Mouse (Mus musculus) left cerebral cortex, adult 11 months (tissue): ENCODE measurements at regions not wholly inside any gene's neighbourhood (a gene's known extent, or its start where the extent isn't known, plus 50 kb on each side); places are given as distances from the start of the nearest gene placed in this dataset.
A peak's percentile ranks its signal among the peaks of the same experiment; 100 is the strongest.

Experiments
- DNase-seq: peaks from one replicate; pipeline ENCODE4 v3.0.0; 2022; ENCODE audit warnings: low spot score

GRCm38 (mm10) chr4:125439856-125440255 is 50.6 kb upstream of the Grik3 start:
- no peak for DNase-seq

DNA sequence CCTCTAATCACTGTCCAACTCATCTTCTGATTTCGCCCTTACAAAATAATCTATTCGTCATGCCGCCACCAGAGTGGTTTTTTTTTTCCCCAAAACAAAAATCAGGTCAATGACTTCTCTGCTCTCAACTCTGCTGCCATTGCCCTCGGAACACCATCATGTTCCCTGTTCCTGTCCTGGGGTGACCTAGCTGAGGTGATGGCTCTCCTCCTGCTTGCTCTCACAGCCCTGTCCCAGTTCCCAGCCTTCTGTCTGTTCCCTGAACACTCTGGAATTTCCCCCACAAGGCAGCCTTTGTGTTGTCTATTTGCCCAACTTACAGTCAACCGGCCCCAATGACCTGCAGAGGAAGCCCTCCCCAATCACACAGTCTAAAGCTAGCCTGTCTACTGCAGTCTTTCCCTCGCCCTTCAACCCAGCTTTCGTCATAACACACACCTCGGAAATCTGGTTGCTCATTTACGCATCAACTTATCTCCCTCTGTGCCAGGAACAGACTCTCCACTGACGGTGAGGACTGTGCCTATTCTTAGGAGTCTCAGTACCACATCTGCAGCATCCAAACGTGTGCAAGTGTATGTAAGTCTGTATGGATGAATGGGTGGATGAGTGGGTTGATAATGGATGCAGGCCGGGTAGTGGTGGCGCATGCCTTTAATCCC is 53.2 kb upstream of the Grik3 start:
- DNase-seq, result no peak

DNA sequence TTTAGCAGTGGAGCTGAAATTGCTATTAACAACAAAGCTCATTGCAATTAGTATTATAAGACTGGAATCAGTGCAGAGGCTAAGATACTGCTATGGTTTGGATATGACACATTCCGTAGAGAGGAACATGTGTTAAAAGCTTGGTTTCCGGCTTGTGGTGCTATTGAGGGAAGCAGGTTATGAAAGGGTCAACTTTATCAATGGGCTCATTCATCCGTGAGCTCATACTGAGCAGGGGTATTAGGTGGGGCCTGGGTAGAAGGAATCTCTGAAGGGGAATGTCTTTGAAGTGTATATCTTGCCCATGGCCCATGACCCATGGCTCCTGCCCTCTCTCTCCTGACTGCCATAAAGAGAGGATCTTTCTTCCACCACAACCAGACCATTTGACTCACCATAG is 57.0 kb upstream of the Grik3 start:
- no peak for DNase-seq

DNA sequence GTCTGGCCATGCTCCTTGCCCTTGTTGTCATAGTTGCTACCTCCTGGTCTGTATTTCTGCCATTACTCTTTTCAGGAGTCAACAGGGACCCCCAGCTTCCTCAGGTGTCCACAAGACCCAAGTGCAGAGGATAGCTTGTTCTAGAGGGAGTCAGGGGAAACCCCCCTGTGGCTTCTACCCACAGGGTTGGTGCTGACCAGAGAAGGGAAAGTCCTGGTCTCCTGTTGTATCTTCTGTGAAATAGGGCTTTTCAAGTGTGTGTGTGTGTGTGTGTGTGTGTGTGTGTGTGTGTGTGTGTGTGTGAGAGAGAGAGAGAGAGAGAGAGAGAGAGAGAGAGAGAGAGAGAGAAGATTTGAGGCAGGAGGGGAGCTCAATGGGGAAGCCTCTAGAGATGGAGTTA is 58.9 kb upstream of the Grik3 start:
- no peak for DNase-seq

GRCm38 (mm10) chr4:125430845-125431244 is 59.7 kb upstream of the Grik3 start:
- DNase-seq, result no peak

GRCm38 (mm10) chr4:125428736-125429135 is 61.8 kb upstream of the Grik3 start:
- no peak for DNase-seq

GRCm38 (mm10) chr4:125420561-125421241 is 69.8 kb upstream of the Grik3 start:
- no peak for DNase-seq

DNA sequence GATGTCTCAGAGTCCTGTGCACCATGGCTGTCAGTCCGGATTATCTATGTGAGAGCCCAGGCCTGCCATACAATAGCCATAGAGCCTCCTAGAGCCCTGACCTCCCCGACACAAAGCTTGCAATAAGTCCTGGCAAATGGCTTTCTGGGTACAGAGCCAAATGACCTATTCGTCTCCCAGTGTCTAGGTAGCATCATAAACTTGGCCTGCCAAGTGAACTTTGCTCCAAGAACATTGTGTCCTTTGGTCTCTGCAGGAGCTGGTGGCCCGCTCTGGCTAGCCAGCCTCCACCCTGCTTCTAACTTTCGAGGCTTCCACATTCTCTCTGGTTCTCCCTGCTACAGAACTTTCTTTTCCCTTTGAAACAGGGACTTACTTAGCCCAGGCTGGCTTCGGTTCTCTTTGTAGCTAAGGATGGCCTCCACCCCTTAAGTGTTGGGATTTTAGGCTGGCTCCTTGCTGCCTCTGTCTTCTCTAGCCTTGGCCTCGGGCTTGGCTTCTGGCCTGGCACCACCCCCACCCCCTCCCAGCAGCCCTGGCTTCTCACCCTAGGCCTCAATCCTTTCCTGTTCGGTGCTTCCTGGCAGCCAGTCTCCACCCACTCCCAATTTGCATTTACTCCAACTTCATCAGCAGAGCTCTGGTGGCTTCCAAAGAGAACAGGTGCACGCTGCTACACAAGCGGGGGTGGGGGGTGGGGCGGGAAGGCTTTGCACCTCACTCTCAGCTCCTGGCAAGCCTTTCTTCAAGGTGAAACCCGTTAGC is 70.8 kb upstream of the Grik3 start:
- DNase-seq, result no peak

GRCm38 (mm10) chr4:125415308-125415707 is 75.2 kb upstream of the Grik3 start:
- no peak for DNase-seq

GRCm38 (mm10) chr4:125413833-125414719 is 76.4 kb upstream of the Grik3 start:
- DNase-seq, result no peak

DNA sequence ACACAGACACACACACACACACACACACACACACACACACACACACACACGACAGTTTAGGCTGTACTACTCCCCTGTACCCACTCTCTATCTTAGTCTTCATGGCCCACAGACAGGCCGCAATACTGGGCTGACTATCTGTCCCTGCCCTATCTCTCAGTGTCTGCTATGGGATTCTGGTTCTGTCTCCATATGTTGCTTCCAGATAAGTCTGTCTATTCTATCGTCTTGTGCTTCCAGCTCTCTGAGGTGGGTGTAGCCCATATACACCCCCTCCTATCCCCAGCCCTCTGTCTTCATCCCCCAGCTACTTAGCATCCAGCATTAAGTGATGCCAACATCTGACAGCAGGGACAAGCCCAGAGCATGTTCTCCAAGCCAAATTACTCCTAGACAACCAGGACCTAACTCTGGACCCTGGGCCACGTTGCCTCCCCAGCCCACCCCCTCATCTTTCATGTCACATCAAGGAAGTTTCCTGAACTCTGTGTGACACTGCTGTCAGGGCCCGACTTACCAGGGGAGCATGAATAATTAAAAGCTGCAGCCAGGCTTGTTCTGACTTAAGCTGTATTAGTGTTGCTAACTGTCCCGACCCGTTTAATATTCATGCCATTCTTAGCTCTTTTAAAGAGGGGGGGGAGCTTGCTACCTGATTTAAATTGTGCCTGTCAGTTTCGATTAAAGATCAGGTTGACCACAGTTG is 79.6 kb upstream of the Grik3 start:
- DNase-seq, result no peak

GRCm38 (mm10) chr4:125399376-125400112 is 91.0 kb upstream of the Grik3 start:
- no peak for DNase-seq

DNA sequence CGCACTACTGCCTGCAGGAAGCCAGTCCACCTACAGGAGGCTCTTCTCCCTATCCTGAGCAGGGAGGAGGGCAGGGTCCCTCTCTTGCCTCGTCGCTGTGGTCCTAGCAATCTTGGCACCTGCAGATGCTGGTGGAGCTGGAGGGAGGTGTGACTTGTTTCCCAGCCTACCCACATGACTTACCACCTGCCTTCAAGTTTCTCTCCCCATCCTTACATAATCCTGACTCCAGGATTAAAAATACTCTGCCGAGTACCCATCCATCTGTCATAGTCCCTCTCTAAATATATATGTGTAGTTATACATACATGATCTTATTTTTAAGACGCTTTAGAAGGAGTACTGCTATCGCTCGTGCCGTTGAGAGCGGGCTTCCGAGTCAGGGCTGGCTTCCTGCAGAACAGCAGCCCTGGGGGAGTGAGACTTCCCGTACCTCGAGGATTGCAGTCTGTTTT is 93.5 kb upstream of the Grik3 start:
- DNase-seq, result peak; percentile 70

- no peak for DNase-seq
These were observed 99.2 kb upstream of the Grik3 start for GRCm38 (mm10) chr4:125391269-125391668.

DNA sequence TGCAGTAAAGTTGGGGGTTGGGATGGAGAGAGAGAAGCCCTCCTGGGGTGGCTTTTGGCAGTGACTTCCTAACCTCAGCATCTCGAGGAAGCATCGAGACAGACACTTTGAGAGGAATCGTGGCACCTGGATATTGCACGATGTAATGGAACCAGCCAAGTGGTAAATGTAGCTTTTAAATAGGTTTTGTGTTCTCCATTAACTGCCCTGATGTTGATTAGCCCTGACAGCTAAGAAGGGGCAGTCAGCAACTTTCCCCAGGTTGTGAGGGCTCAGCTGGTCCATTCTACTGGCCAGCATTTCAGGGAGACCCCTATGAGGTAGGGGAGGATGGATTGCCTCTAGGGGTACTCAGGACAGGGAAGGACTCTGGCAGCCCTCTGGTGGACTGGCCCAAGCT is 104.7 kb upstream of the Grik3 start:
- no peak for DNase-seq

GRCm38 (mm10) chr4:125364011-125364410 is 126.5 kb upstream of the Grik3 start:
- no peak for DNase-seq

DNA sequence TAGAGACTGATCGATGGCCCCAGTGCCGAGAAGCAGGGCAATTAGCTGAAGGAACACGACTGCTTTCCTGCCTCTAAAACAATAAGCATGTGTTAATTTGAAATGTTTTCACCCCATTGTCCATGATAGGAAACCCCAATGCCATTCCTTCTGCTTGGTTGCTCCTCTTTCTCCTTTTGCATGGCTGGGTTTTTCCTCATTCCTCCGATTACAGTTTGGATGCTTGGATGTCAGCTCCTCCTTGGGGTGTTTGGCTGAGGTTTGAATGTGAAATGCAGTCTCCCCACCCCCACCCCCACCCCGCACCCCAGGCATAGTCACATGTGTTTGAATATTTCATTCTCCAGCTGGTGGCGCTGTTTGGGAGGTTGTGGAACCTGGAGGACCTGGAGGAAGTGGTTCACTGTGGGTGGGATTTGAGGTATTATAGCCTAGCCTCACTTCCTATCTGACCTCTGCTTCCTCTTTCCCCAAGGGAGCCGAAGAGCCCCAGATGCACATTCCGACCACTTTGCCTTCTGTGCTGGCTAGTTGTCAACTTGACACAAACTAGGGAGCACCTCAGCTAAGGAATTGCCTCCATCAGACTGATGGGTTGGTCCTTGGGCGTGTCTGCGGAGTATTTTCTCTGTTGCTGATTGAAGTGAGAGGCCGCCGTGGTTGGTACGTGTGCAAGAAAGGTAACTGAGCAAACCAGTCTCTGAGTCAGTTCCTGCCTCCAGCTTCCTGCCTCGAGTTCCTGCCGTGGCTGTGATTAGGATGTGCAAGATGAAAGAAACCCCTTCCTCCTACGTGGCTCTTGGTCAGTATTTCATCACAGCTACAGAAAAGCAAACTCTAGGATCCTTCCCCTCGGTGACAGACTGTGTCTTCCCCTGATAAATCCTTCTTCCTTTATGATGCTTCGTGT is 128.6 kb upstream of the Grik3 start:
- no peak for DNase-seq

DNA sequence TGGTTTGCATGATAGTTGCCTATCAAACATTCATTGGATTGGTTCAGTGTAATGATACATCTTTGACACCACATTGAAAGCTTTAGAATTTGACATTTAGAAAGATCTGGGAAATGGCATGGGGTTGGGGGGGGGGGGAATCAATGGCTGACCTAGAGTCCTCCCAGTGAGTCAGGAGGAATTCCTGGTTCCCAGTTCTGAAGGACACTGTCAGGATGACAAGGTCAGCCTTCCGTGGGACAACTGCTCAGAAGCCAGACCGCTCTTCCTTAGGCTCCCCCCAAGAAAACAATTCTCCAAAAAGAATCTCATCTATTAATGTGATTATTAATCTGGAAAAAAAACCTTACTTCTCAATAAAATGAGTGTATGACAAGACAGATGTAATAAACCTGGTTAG is 132.1 kb upstream of the Grik3 start:
- no peak for DNase-seq

GRCm38 (mm10) chr4:125356441-125356840 is 134.1 kb upstream of the Grik3 start:
- DNase-seq, result no peak

GRCm38 (mm10) chr4:125354742-125355141 is 135.8 kb upstream of the Grik3 start:
- DNase-seq, result no peak
